Mouse (Mus musculus) liver, adult 2 months (tissue): ENCODE measurements around the gene St5. TPM values are rescaled to one million over a fixed set of nuclear protein-coding genes. Genes with fewer than 3 reads are reported as not detected.

Source experiments
- DNase-seq: peaks from one replicate; pipeline ENCODE4 v3.0.0-alpha.2; 2011; ENCODE audit warnings: low read depth, low spot score; ENCODE audit errors: extremely low read depth
- H3K27ac ChIP-seq: fragments of 200-500 bp; replicated peaks from 2 replicates; pipeline ENCODE4 v1.5.1; 2012; ENCODE audit warnings: low read depth, mild to moderate bottlenecking, control low read depth, inconsistent platforms, low read length; ENCODE audit not compliant: insufficient read depth
- H3K27me3 ChIP-seq: fragments of 200-500 bp; 2 replicates; pipeline ENCODE4 v1.6.1; 2012; ENCODE audit warnings: mild to moderate bottlenecking, moderate library complexity, low read length, inconsistent platforms; ENCODE audit not compliant: control insufficient read depth, insufficient read depth
- H3K36me3 ChIP-seq: fragments of 200-500 bp; 2 replicates; pipeline ENCODE4 v1.6.1; 2012; ENCODE audit warnings: low read length, inconsistent platforms; ENCODE audit not compliant: control insufficient read depth, insufficient read depth
- H3K4me1 ChIP-seq: fragments of 200-500 bp; 2 replicates; pipeline ENCODE4 v1.6.1; 2011; ENCODE audit warnings: low read length; ENCODE audit not compliant: control insufficient read depth, insufficient read depth
- H3K4me3 ChIP-seq: fragments of 200-500 bp; 2 replicates; pipeline ENCODE4 v1.5.1; 2011; ENCODE audit warnings: low read depth, mild to moderate bottlenecking, control low read depth, low read length, moderate library complexity; ENCODE audit not compliant: insufficient read depth
- H3K79me2 ChIP-seq: fragments of 200-500 bp; 2 replicates; pipeline ENCODE4 v1.6.1; 2012; ENCODE audit warnings: inconsistent platforms, mild to moderate bottlenecking, low read length, moderate library complexity; ENCODE audit not compliant: control insufficient read depth, insufficient read depth
- H3K9ac ChIP-seq: fragments of 200-500 bp; 2 replicates; pipeline ENCODE4 v1.6.1; 2012; ENCODE audit warnings: low read depth, mild to moderate bottlenecking, control low read depth, inconsistent platforms, low read length
- CTCF ChIP-seq: fragments of 200-500 bp; IDR thresholded peaks from 2 replicates; pipeline ENCODE4 v1.5.1; 2011; ENCODE audit warnings: low read depth, low read length, control low read depth
- POLR2A ChIP-seq: fragments of 200-500 bp; IDR thresholded peaks from 2 replicates; pipeline ENCODE4 v1.6.1; 2011; ENCODE audit warnings: low read length, control low read depth; ENCODE audit not compliant: insufficient read depth; ENCODE audit errors: extremely low read depth
- WGBS: fragments of 180-500 bp; shearing (Covaris S2); methylation state at CpG from one replicate; pipeline ENCODE4 v1.1.7; 2018; 5-methylcytosine and 5-hydroxymethylcytosine counted together
- polyA plus RNA-seq: library from polyadenylated mRNA; depleted of rRNA; stranded (reverse); fragments of >200 nt; gene quantifications from 2 replicates; pipeline ENCODE4 v1.2.3, GENCODE M21; 2012
- total RNA-seq: library from RNA; depleted of rRNA; stranded (reverse); fragments of >200 nt; gene quantifications from 2 replicates; pipeline ENCODE4 v1.2.3, GENCODE M21; 2014

Gene St5
- total and polyA plus RNA-seq, 2 experiments = 8.3 to 36.4 TPM

GRCm38 (mm10) chr7:109593992-109594391, 109.4 kb downstream of the St5 start:
- TF ChIP-seq CTCF (no peak), POLR2A (no peak)
- H3K27ac ChIP-seq = no peak overlapping the region
- peaks cover 16% of the 10 kb centered on the region for H3K4me1 ChIP-seq

GRCm38 (mm10) chr7:109592184-109592583, 111.2 kb downstream of the St5 start:
- Histone ChIP-seq H3K36me3 (no peaks in the 10 kb centered on the region; the same call in 1 of the 2 replicates), H3K27me3 (no peaks in the 10 kb centered on the region), H3K4me1 (peaks cover 21% of the 10 kb centered on the region), H3K9ac (no peak overlapping the region), H3K27ac (no peak overlapping the region), H3K4me3 (no peak overlapping the region), H3K79me2 (peaks cover 41% of the 10 kb centered on the region; the same call in 1 of the 2 replicates)
- TF ChIP-seq POLR2A (no peak), CTCF (no peak)
- DNase-seq = no peak
- 30% methylated on average over 4 of the region's 4 CpGs for WGBS

More at GRCm38 (mm10) chr7:109593992-109594391, 109.4 kb downstream of the St5 start:
- H3K4me3 ChIP-seq = no peak overlapping the region
- no peaks in the 10 kb centered on the region; the same call in 1 of the 2 replicates for H3K36me3 ChIP-seq
- H3K79me2 ChIP-seq = peaks cover 38% of the 10 kb centered on the region; the same call in 1 of the 2 replicates
- no peaks in the 10 kb centered on the region for H3K27me3 ChIP-seq
- no peak for DNase-seq
- H3K9ac ChIP-seq = no peak overlapping the region

DNA sequence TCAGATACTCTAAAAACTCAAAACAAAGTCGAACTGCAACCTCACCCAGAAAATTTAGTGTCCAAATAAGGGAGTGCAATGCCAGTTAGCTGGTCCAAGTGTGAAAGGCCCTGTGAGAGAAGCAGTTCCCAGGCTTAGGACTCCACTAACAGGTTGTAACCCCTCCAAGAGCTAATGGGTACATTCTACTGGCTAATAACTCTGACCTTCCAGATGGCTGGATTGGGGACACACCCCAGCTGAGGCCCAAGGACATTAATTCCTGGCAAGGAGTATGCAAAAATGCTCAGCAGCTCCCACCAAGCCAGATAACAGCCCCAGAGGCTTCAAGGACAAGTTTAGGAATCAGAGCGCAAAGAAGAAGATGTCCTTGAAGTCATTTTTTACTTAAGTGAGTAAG, 112.8 kb downstream of the St5 start:
- TF ChIP-seq POLR2A (no peak), CTCF (no peak)
- H3K4me1 ChIP-seq = peaks cover 21% of the 10 kb centered on the region
- whole genome bisulfite sequencing = 56% methylated on average over 2 of the region's 2 CpGs
- 0 out of 2 replicates have a peak overlapping the region, but pooled peaks have one; percentile 2 for H3K27ac ChIP-seq
- no peak overlapping the region for H3K4me3 ChIP-seq
- DNase-seq = peak; percentile 28
- no peaks in the 10 kb centered on the region for H3K36me3 ChIP-seq
- H3K79me2 ChIP-seq = peaks cover 36% of the 10 kb centered on the region; the same call in 1 of the 2 replicates
- no peaks in the 10 kb centered on the region for H3K27me3 ChIP-seq
- no peak overlapping the region for H3K9ac ChIP-seq

DNA sequence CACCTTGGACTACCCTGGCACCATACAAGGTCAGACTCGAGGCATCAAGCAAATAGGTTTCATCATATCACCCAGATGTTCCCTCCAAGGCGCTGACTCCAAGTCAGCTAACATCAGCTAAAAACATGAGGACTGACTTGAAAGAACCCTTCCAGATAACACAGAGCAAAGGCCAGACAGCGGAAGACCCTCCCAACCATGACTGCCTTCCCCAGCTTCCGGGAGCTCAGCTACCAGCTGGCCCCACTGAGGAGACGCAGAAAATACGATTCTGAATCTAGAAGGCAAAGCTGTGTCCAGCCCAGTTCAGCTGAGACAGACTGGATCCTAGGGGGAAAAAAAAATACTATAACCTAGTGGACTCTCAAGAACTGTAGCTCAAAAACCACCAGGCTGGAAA, 114.4 kb downstream of the St5 start:
- Histone ChIP-seq H3K4me1 (peaks cover 19% of the 10 kb centered on the region), H3K27me3 (no peaks in the 10 kb centered on the region), H3K4me3 (no peak overlapping the region), H3K36me3 (no peaks in the 10 kb centered on the region), H3K79me2 (peaks cover 37% of the 10 kb centered on the region; the same call in 1 of the 2 replicates), H3K9ac (no peak overlapping the region), H3K27ac (no peak overlapping the region)
- 62% methylated on average over 6 of the region's 6 CpGs for WGBS
- DNase-seq = no peak
- TF ChIP-seq POLR2A (no peak), CTCF (no peak)

DNA sequence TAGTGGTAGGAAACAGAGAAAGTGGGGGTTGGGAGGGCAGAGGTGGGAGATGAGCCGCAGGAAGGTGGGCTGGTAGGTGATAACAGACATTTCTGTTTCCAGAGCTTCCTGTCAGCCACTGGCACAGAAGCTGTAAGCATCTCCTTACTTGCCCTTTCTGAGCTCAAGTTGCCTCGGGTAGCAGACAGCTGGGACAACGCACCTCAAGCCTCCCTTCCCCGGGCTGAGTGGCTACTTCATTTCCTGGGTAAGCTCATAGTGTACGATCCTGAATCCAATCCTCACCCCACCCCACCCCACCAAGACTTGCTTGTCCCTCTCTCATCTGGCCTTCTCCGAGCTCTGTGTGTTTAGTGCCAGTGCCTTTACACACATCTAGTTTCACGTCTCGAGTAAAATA, 115.3 kb downstream of the St5 start:
- DNase-seq = no peak
- H3K27me3 ChIP-seq = no peaks in the 10 kb centered on the region
- WGBS = 79% methylated on average over 8 of the region's 8 CpGs
- no peak overlapping the region for H3K9ac ChIP-seq
- TF ChIP-seq CTCF (no peak), POLR2A (no peak)
- peaks cover 45% of the 10 kb centered on the region; the same call in 1 of the 2 replicates for H3K79me2 ChIP-seq
- H3K4me1 ChIP-seq = peaks cover 15% of the 10 kb centered on the region
- no peaks in the 10 kb centered on the region for H3K36me3 ChIP-seq
- H3K4me3 ChIP-seq = no peak overlapping the region
- H3K27ac ChIP-seq = no peak overlapping the region

DNA sequence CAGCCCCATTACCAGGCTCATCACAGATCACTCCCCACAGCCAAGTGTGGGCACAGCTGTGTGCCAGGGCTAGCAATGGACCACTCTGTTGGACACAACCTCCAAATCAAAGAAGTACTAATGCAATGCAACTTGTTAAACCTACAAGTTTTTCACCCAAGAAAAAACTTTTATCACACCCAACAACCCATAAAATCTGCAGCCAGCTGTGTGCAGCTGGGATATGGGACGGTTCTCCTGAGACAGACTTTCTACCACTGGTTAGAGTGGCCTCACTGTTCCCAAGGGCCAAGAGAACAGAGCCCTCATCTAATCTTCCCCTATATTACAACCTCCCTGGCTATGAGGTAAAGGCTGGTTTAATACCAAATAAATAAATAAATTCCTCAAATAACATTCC, 118.9 kb downstream of the St5 start:
- H3K79me2 ChIP-seq = peaks cover 38% of the 10 kb centered on the region; the same call in 1 of the 2 replicates
- DNase-seq = no peak
- H3K4me1 ChIP-seq = peaks cover 9% of the 10 kb centered on the region
- H3K27ac ChIP-seq = no peak overlapping the region
- no peaks in the 10 kb centered on the region for H3K36me3 ChIP-seq
- no peak overlapping the region for H3K4me3 ChIP-seq
- 92% methylated on average over 1 of the region's 1 CpGs for WGBS
- no peaks in the 10 kb centered on the region for H3K27me3 ChIP-seq
- TF ChIP-seq CTCF (no peak), POLR2A (no peak)
- H3K9ac ChIP-seq = no peak overlapping the region
